Mouse (Mus musculus) kidney, postnatal 0 days (tissue): ENCODE results near the gene Engase. TPM values are rescaled to one million over a fixed set of nuclear protein-coding genes. Genes with fewer than 3 reads are reported as not detected.

ENCODE experiments used
- ATAC-seq: fragments of 200-750 bp; cut with Nextera tagmentation; replicated peaks from 2 replicates; pipeline ENCODE4 v1.8.0; 2017; ENCODE audit warnings: low read depth, moderate number of reproducible peaks, moderate TSS enrichment, moderate library complexity; ENCODE audit not compliant: low FRiP score
- DNase-seq: peaks from one replicate; pipeline ENCODE4 v3.0.0-alpha.2; 2016; ENCODE audit warnings: low spot score
- H3K27ac ChIP-seq: fragments of 300-500 bp; sonication (generic); 2 replicates; pipeline ENCODE4 v1.5.1; 2014; ENCODE audit warnings: mild to moderate bottlenecking
- H3K27me3 ChIP-seq: fragments of 300-500 bp; sonication (generic); 2 replicates; pipeline ENCODE4 v1.6.1; 2014; ENCODE audit warnings: low read length, mixed read lengths; ENCODE audit not compliant: insufficient read depth
- H3K36me3 ChIP-seq: fragments of 300-500 bp; sonication (generic); 2 replicates; pipeline ENCODE4 v1.6.1; 2014; ENCODE audit warnings: low read length, mixed read lengths; ENCODE audit not compliant: insufficient read depth
- H3K4me1 ChIP-seq: fragments of 300-500 bp; sonication (generic); replicated peaks from 2 replicates; pipeline ENCODE4 v1.6.1; 2014; ENCODE audit warnings: antibody characterized with exemption, low read length, mixed read lengths; ENCODE audit not compliant: insufficient read depth
- H3K4me2 ChIP-seq: fragments of 300-500 bp; sonication (generic); 2 replicates; pipeline ENCODE4 v1.6.1; 2014; ENCODE audit warnings: mild to moderate bottlenecking, low read length, moderate library complexity, mixed read lengths
- H3K4me3 ChIP-seq: fragments of 300-500 bp; sonication (generic); replicated peaks from 2 replicates; pipeline ENCODE4 v1.5.1; 2014; ENCODE audit warnings: low read depth, low read length
- H3K9ac ChIP-seq: fragments of 300-500 bp; sonication (generic); 2 replicates; pipeline ENCODE4 v1.6.1; 2014; ENCODE audit warnings: low read depth, low read length
- H3K9me3 ChIP-seq: fragments of 300-500 bp; sonication (generic); replicated peaks from 2 replicates; pipeline ENCODE4 v1.6.1; 2016; ENCODE audit warnings: low read length, inconsistent platforms, mixed read lengths
- CTCF ChIP-seq: IDR thresholded peaks from 2 replicates; pipeline ENCODE4 v1.5.1; 2016; ENCODE audit warnings: antibody characterized with exemption, low read depth, mild to moderate bottlenecking, moderate library complexity
- WGBS: fragments of 180-500 bp; shearing (Covaris S2); extraction: QIAGEN DNeasy Blood & Tissue Kit; methylation state at CpG from one replicate; pipeline ENCODE4 v1.1.7; 2014; 5-methylcytosine and 5-hydroxymethylcytosine counted together
- polyA plus RNA-seq: library from polyadenylated mRNA; unstranded; fragments of >200 nt; fragmentation: Nextera tagmentation; extraction: Ambion mirVana; gene quantifications from 2 replicates; pipeline ENCODE4 v1.2.1, GENCODE M21; 2015

The Engase gene
- polyA plus RNA-seq, 1 experiment from 2014 or later: 5.8 TPM

DNA sequence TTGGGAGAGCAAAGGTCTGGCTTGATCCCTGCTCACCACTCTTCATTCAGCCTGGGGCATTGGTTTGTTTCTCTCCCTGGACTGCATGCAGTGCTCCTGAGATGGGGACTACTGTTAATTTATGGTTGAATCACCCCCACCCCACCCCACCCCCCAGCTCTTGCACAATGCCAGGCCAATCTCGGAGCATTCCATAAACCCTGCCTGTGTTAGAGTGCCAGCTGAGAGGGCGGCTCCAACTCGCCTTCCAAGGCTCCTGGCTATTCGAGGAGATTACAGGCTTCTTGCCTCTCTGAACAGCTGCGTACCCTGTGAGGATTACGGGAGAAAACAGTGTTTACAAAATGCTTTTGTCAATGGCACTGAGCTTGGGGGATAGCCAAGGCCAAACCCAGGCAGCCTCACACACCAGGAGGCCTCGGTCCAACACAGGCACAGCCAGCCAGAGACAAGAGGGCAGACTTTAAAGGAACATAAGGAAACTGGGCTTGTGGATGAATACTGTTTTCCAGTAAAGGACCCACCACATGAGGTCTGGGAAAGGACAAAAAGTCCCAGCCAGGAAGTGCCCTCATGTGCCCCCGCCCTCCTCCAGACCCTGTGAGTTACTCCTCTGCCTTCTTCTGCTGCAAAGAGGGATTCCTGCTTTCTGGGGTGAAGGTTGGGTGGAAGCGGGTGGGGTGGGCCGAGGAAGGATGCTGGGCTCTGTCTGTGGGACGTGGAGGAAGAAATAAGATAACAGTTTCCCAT, 37.8 kb upstream of the Engase start:
- Histone ChIP-seq H3K27ac (no peak overlapping the region), H3K27me3 (no peaks in the 10 kb centered on the region), H3K9ac (no peak overlapping the region), H3K4me2 (no peak overlapping the region), H3K9me3 (no peaks in the 10 kb centered on the region), H3K4me3 (no peak overlapping the region), H3K36me3 (no peaks in the 10 kb centered on the region), H3K4me1 (0 out of 2 replicates have a peak, but pooled peaks cover 15% of the 10 kb centered on the region)
- no peak for TF ChIP-seq CTCF
- 30% methylated on average over 11 of the region's 11 CpGs for WGBS
- no peak for DNase-seq
- no peak for ATAC-seq

DNA sequence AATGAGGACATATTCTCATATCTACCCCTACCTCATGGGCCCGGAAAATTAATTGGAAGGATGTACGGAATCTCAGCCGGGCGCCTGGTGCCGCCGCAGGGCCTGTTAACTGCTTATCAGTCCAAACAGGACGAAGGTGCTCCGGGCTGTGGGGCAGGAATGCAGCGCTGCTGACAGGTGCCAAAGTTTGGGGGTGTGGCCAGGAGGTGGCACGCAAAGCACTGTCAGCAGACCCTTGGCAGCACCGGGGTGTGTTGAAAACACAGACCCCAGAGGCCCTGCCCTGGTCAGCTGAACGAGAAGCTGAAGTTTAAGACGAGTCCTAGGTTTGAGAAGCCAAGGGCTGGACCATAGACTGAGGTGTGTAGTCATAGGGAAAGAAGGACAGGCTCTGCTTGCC, 33.9 kb upstream of the Engase start:
- Histone ChIP-seq H3K27me3 (no peaks in the 10 kb centered on the region), H3K4me3 (no peak overlapping the region), H3K27ac (no peak overlapping the region), H3K9me3 (no peaks in the 10 kb centered on the region), H3K4me2 (no peak overlapping the region), H3K4me1 (0 out of 2 replicates have a peak, but pooled peaks cover 11% of the 10 kb centered on the region), H3K9ac (no peak overlapping the region), H3K36me3 (no peaks in the 10 kb centered on the region)
- DNase-seq (no peak), ATAC-seq (no peak)
- WGBS: 77% methylated on average over 13 of the region's 13 CpGs
- no peak for TF ChIP-seq CTCF

DNA sequence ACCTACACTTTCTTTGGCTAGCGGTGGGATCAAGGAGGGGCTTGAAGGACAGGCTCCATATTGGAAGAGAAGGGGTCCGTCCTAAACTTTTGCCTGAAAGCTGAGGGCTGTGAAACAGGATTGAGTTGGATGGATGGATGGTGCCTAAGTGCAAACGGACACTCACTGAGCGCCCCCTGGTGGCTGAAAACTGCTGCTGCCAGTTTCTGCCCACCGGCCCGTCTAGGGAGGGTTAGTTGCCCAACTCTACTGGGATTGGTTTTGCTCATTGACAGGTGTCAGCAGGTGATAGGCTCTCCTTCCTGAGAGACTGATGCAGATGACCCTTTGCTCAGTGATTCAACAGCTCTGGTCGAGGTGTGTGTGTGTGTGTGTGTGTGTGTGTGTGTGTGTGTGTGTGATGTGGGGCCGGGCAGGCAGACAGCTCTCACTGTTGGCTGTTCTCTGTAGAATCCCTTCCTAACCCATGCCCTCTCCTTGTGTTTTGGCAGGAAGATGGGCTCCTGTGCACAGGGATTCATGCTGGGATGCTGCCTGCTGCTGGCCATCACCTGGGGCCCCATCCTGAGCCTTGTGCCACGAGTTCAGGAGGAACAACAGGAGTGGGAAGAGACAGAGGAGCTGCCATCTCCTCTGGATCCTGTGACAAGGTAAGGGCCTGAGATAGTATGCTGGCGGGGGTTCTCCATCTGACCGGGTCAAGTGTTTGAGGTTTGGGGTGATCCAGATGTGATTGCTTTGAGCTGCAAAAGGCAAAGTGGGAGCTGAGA, 33.2 kb upstream of the Engase start:
- WGBS: 35% methylated on average over 11 of the region's 11 CpGs
- Histone ChIP-seq H3K27ac (no peak overlapping the region), H3K27me3 (no peaks in the 10 kb centered on the region), H3K36me3 (no peaks in the 10 kb centered on the region), H3K9ac (no peak overlapping the region), H3K4me3 (no peak overlapping the region), H3K4me2 (no peak overlapping the region), H3K4me1 (0 out of 2 replicates have a peak, but pooled peaks cover 9% of the 10 kb centered on the region), H3K9me3 (no peaks in the 10 kb centered on the region)
- TF ChIP-seq CTCF: peak; percentile 96
- DNase-seq: peak; percentile 89
- ATAC-seq: peak; percentile 53

DNA sequence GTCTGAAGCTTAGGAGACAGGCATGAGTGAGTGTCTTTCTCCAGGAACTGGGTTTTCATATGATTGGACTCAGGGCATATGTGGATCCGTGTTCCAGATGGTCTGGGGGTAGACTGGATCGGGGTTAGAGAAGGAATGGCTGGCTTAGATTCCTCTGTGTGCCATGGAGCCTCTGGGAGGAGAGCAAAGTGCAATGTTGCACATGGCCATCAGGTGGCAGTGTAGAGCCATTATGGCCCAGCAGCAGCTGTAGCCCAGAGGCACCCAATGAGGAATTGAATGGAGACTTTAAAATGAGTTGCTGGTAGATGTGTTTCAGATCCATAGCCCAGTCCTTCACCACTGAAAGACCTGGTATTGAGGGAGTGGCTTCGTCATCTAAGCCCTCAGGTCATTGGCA, 30.8 kb upstream of the Engase start:
- no peak overlapping the region for H3K27ac ChIP-seq

GRCm38 (mm10) chr11:118447346-118447745, 29.3 kb upstream of the Engase start:
- DNase-seq (no peak), ATAC-seq (no peak)
- Histone ChIP-seq H3K27me3 (no peaks in the 10 kb centered on the region), H3K9ac (no peak overlapping the region), H3K4me2 (no peak overlapping the region), H3K36me3 (no peaks in the 10 kb centered on the region), H3K9me3 (no peaks in the 10 kb centered on the region), H3K4me3 (no peak overlapping the region), H3K27ac (no peak overlapping the region), H3K4me1 (no peaks in the 10 kb centered on the region)
- WGBS: 66% methylated on average over 4 of the region's 4 CpGs
- TF ChIP-seq CTCF: no peak

More for the DNA sequence above, 30.8 kb upstream of the Engase start:
- H3K9ac ChIP-seq: no peak overlapping the region
- no peaks in the 10 kb centered on the region for H3K36me3 ChIP-seq
- H3K27me3 ChIP-seq: no peaks in the 10 kb centered on the region
- WGBS: 10% methylated on average over 3 of the region's 3 CpGs
- ATAC-seq (no peak), DNase-seq (peak; percentile 86)
- peak; percentile 98 for TF ChIP-seq CTCF
- H3K4me3 ChIP-seq: no peak overlapping the region
- no peaks in the 10 kb centered on the region for H3K9me3 ChIP-seq
- H3K4me2 ChIP-seq: no peak overlapping the region
- H3K4me1 ChIP-seq: no peaks in the 10 kb centered on the region

DNA sequence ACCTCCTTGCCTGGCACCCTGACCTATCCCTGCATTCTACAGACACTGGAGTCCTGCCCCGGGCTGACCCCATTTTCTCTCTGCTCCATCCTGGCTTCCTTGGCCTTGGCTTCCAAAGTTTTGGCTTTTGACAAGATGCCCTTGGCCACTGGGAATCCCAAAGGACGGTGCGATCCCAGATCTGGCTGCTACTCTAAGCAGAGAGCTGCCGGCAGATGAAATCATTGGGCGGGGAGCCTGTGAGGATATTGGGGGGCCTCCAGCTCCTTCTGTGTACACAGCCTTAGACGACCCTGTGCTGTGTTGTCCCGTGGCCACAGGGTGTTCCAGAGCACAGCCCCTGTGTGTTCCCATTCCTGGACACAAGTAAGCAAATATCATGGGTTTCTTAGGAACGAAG, 28.2 kb upstream of the Engase start:
- no peaks in the 10 kb centered on the region for H3K27me3 ChIP-seq
- TF ChIP-seq CTCF: no peak
- no peaks in the 10 kb centered on the region for H3K36me3 ChIP-seq
- no peak overlapping the region for H3K9ac ChIP-seq
- H3K4me3 ChIP-seq: no peak overlapping the region
- H3K4me1 ChIP-seq: no peaks in the 10 kb centered on the region
- no peak for DNase-seq
- H3K9me3 ChIP-seq: no peaks in the 10 kb centered on the region
- no peak for ATAC-seq
- H3K4me2 ChIP-seq: no peak overlapping the region
- 84% methylated on average over 8 of the region's 8 CpGs for WGBS
- no peak overlapping the region for H3K27ac ChIP-seq
